Mouse (Mus musculus): ENCODE data around the gene Nfkb2.
A peak's percentile ranks its signal among the peaks of the same experiment; 100 is the strongest.

Nfkb2 gene

GRCm38 (mm10) chr19:46308706-46309435 lies 4.8 kb downstream of the Nfkb2 start:
- DNase-seq (ENCODE audit: extremely low spot score, low read depth, low spot score), result peak; percentile 73

GRCm38 (mm10) chr19:46309651-46310305 lies 5.7 kb downstream of the Nfkb2 start:
- DNase-seq (ENCODE audit: extremely low spot score, low read depth, low spot score), result no peak

- DNase-seq (ENCODE audit: extremely low spot score, low read depth, low spot score), result no peak
Measured at GRCm38 (mm10) chr19:46310312-46310865, 6.3 kb downstream of the Nfkb2 start.

DNA sequence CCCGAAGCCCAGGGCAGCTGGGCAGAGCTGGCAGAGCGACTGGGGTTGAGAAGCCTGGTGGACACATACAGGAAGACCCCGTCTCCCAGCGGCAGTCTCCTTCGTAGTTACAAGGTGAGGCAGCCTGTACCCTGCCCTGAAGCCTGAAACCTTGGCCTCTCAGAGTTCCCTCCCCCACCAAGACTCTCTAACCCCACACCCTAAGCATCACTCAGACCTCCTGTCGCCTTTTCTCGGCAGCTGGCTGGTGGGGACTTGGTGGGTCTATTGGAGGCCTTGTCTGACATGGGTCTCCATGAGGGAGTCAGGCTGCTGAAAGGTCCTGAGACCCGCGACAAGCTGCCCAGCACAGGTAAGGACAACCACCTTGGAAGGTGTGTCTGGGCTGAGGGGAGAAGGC lies 7.2 kb downstream of the Nfkb2 start:
- DNase-seq (ENCODE audit: extremely low spot score, low read depth, low spot score), result no peak

- no peak for DNase-seq (ENCODE audit: extremely low spot score, low read depth, low spot score)
Measured at GRCm38 (mm10) chr19:46312566-46312965, 8.4 kb downstream of the Nfkb2 start.

DNA sequence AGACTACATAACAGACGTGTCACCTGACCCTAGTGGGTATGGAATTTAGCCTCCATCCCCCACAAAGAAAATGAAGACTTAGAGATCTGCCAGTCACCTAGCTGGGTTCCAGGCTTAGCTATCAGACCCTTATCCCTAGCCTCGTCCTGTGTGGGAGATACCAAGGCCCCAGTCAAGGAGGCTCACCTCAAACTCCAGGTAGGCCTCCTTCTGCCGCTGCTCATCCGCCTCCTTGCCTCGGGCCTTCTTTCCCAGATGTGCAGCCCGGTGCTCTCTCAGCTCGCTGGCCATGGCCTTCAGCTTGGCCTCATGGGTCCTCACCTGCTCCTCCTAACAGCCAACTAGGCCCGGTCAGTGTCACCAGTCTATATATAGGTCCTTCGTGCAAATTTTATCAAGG lies 9.0 kb downstream of the Nfkb2 start:
- no peak for DNase-seq (ENCODE audit: extremely low spot score, low read depth, low spot score)

DNA sequence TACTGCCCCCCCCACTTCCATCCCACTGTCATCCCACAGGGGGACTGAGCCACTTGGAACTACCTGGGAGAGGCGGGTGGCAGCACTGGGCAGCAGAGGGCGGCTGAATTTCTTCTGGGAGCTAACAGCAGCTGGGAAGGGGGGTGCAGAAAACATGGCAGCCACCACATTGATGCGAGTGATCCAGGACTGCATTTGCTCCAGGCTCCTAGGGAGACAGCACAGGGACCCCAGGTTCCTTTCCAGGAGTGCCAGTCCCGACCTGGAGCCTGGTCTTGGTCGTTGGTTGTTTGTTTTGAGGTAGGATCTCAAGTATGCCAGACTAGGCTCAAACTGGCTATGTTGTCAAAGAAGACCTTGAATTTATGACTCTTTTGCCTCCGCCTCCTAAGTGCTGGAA lies 9.5 kb downstream of the Nfkb2 start:
- DNase-seq (ENCODE audit: extremely low spot score, low read depth, low spot score), result no peak

- DNase-seq (ENCODE audit: extremely low spot score, low read depth, low spot score), result no peak
Measured at GRCm38 (mm10) chr19:46314151-46314601, 10.1 kb downstream of the Nfkb2 start.

- no peak for DNase-seq (ENCODE audit: extremely low spot score, low read depth, low spot score)
Measured at GRCm38 (mm10) chr19:46314872-46315742, 11.0 kb downstream of the Nfkb2 start.

DNA sequence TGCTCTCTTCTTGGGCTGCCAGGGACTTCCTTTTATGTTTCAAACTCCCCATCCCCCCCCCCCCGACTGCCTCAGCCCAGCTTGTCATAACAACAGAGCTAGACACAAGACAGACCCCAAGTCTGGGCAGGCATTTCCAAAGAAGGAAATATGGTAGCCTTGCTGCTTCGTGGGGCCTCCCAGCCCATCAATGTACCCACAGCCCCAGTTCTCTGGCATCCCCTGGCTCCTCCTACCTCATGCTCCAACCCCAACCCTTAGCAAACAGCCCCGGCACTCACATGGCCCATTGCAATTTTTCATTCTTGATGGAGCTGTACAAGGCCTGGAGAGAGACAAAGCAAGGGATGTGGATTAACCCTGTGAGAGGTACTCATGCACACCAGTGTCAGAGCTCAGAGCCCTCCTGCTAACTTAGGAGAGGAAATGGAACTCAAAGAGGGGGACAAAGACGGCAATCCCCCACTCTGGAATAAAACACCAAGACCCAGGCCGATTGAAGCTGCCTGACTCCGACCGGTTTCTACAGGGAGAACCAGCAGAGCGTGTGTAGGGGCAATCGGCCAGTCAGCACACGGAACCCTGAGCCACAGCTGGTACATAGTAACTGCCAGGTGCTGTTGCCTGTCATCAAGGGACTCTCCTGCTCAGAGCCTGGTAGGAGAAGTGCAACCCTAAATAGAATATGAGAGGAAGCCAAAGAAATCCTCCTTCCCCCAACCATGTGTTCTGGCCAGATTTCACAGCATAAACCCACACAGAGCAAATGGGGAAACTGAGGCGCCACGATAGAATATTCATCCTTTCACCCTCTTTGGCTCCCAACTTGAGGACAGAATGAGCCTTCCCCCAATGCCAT lies 11.9 kb downstream of the Nfkb2 start:
- no peak for DNase-seq (ENCODE audit: extremely low spot score, low read depth, low spot score)

DNA sequence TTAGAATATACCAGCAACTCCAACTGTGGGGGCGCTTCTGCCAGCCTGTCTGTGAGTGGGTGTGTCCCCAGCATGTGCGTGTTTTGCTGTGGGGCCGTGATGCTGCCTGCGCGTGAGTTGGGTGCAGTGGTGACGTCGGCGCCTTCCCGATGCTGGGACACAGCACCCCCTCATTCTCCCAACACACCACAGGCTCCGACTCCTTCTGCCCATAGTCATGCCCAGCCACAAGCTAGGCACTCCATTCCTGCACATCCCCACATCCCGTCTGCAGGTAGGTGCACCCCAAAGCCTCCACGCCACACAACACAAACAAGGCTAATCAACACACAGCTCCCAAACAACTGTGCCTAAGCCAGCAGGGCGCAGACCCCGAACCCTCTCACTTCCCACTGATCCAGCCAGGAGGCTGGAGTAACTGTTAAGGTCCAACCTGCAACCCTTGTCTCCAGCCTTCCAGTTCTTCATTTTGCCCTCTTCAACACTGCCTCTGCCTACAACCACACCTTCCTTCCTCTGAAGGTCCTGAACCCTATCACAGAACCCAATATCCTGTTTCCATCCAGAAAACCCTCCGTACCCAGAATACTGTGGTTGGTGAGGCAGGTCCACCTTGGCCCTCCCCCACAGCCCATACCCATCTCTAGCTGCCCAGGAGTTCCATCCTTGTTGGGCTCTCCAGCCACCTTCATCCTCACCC lies 12.9 kb downstream of the Nfkb2 start:
- DNase-seq (ENCODE audit: extremely low spot score, low read depth, low spot score), result no peak

- no peak for DNase-seq (ENCODE audit: extremely low spot score, low read depth, low spot score)
Measured at GRCm38 (mm10) chr19:46317546-46317885, 13.4 kb downstream of the Nfkb2 start.

DNA sequence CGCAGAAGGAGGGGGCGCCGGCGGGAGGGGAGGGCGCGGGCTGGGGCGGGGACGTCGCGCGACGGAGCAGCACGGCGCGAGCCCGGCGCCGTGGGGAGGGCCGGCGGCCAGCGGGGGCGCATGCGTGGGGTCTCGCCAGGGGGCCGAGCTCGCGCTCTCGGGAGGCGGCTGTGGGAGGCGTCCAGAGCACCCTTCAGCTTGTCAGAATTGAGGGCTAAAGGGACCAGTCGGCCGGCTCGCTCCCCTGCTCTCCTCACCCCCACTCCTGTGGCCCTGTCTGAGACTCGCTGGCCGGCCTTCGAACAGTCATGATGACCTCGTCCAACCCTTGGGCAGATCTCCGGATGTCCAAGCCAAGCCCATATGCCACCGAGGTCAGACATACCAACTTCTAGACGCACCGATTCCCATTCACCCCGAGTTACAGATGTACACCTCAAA lies 13.9 kb downstream of the Nfkb2 start:
- no peak for DNase-seq (ENCODE audit: extremely low spot score, low read depth, low spot score)

DNA sequence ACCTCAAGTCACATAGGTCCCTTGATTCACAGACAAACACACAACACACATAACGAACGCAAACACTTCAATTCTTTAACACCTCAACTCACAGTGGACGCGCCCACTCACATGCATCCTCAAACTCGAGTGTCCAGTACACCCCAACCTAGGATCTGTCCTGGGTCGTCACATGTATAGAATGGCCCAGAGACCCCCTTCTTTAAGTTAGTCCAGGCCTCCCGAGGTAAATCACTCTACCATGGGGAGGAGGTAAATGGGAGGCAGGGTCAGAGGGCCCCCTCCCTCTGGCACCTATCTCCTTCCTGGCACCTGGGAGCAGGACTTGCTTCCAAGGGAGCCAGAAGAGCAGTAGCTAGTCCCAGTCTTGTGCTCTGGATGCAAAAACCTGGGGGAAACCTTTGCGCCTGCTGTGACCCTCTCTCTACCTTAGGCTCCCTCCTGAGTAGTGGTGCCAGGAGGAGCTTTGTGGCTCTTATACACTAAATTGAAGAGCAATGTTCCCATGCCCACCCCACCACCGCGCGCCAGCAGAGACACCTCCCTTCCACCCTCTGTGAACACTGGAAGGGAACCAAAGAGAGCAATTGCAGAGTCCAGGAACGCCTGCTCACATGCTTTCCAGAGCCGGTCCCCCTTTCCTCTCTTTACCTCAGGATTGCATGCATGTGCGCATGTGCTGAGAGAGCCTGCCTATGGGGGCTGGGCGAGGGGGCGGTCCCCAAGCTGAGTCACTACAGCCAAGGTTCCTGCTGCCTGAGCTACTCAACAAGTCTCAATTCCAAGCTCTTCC lies 14.7 kb downstream of the Nfkb2 start:
- DNase-seq (ENCODE audit: extremely low spot score, low read depth, low spot score), result no peak

- DNase-seq (ENCODE audit: extremely low spot score, low read depth, low spot score), result no peak
Measured at GRCm38 (mm10) chr19:46320076-46320785, 16.1 kb downstream of the Nfkb2 start.

DNA sequence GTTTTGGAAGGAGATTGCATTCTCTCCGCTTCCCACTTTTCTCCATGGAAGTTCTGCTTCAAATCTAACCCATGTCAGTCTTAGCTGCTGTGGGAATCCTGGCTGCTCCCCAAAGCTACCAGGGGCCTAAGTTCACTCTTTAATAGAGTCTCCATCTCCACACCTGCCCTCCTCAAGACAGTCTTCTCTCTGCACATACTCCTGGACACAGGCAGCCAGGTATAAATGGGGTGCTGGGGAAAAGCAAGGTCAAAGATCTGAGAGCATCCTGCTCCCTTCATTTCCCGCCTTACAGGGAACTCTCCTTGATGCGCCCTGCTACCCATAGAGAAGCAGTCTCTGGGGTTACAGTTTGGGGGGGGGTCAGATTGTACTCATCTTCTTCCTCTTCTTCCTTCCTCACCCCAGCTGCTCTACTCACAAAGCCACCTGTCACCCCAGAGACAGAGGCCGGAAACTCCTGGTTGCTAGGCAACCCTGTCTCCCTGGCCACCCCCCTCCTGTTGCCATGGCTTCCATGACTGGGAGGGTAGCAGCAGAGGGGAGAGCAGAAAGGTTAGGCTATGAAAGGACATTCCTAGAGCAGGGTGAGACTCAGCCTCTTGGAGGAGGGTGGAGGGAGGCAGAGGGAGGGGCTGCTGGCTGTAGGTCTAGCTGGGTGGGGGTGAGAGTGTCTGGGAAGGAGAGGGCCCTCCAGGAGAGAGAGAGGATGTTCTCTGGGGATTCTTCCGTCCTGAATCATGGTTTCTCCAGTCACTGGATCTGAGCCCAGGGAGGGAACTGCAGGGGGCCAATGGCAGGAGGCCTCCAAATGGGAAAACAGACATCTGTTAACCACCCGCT lies 17.2 kb downstream of the Nfkb2 start:
- no peak for DNase-seq (ENCODE audit: extremely low spot score, low read depth, low spot score)

- no peak for DNase-seq (ENCODE audit: extremely low spot score, low read depth, low spot score)
Measured at GRCm38 (mm10) chr19:46322144-46322995, 18.2 kb downstream of the Nfkb2 start.

Measured in hindlimb bud, embryonic 11.5 days (tissue).